Mouse (Mus musculus): ENCODE measurements around the gene Stab2. TPM values are rescaled to one million over a fixed set of nuclear protein-coding genes. Genes with fewer than 3 reads are reported as not detected.

Stab2 gene
- total and polyA plus RNA-seq, 3 experiments: 0.09 TPM; not detected in 2

DNA sequence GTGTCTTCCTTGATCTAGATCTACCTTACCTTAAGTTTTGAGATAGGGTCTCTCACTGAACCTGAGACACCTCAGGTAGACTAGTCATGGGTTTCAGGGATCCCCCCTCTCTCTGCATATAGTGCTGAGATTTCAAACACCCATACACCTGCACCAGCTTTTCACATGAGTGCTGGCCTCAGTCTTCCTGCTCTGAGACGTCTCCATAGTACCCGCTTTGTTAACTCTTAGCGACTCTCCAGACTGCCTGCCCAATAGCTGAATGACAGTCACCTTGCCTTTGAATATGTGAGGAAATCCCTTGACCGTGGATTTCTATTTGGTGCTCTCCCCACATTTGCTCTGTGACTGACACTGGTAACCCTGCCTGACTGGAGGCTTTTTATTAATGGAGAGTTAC, 213.6 kb downstream of the Stab2 start:
- dilution Hi-C loops (cut with MboI; ENCODE audit: extremely low pct_ligation_motif_present, extremely low pct_unique_long_range_greater_than_20kb, low sequenced_read_pairs): no loop called here

DNA sequence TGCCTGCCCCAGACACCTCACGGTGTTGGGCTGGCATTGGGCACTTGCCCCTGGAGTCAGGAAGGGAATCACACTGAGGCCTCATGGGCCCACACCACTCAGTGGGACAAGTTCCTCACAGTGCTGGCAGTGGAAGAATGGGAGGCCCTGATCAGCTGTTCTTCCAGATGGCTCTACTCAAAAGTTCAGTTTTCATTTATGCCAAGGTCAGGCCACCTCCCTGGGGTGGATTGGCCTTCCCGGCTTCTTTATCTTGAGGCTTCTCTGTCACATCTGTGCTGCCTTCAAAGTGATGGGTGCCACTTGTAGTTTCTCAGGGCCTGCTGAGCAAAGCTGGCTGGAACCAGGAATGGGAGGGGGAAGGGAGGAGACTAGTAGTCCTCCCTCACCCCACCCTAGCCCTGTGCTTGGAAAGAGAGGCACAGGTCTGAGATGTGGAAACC, 214.3 kb downstream of the Stab2 start:
- peaks cover 11% of the 10 kb centered on the region for H3K79me2 ChIP-seq (replicated peaks; ENCODE audit: control insufficient read depth, extremely low read depth, insufficient read depth, poor library complexity, severe bottlenecking)
- dilution Hi-C loops (cut with MboI; ENCODE audit: extremely low pct_ligation_motif_present, extremely low pct_unique_long_range_greater_than_20kb, low sequenced_read_pairs): no loop called here
- H3K9me3 ChIP-seq (replicated peaks; ENCODE audit: low read length): no peaks in the 10 kb centered on the region
- DNase-seq (ENCODE audit: extremely low read depth): no peak
- H3K36me3 ChIP-seq (replicated peaks in 1 of 2; ENCODE audit: control insufficient read depth in 1 of 2, insufficient read depth in 1 of 2, low read length in 1 of 2): peaks cover 4 to 35% of the 10 kb centered on the region in 2 experiments
- no peak overlapping the region for H3K4me3 ChIP-seq (replicated peaks in 1 of 3; ENCODE audit: low read depth in 2 of 3, low read length in 2 of 3, poor library complexity in 1 of 3)
- H3K27ac ChIP-seq (ENCODE audit: insufficient read depth, low read depth): no peak overlapping the region
- in situ Hi-C loops (cut with MboI; ENCODE audit: low pct_ligation_motif_present, low pct_unique_long_range_greater_than_20kb, low sequenced_read_pairs): no loop called here
- H3K9ac ChIP-seq (ENCODE audit: insufficient read depth, low read depth): no peak overlapping the region
- H3K27me3 ChIP-seq (replicated peaks): no peaks in the 10 kb centered on the region
- TF ChIP-seq NRF1 (IDR thresholded peaks at IDR 0.05; ENCODE audit: low read depth, low read length) (no peak), EP300 (IDR thresholded peaks at IDR 0.05; ENCODE audit: low read length) (no peak), ZMIZ1 (IDR thresholded peaks at IDR 0.05; ENCODE audit: low read depth, low read length) (no peak), ZNF384 (IDR thresholded peaks at IDR 0.05; ENCODE audit: low read depth, low read length) (no peak), IRF4 (IDR thresholded peaks at IDR 0.05; ENCODE audit: low read depth, low read length) (no peak), E2F4 (IDR thresholded peaks at IDR 0.05; ENCODE audit: insufficient replicate concordance, low read depth, low read length) (no peak), UBTF (IDR thresholded peaks at IDR 0.05; ENCODE audit: low read depth, low read length) (no peak), GABPA (IDR thresholded peaks at IDR 0.05; ENCODE audit: insufficient replicate concordance, low read depth, low read length) (no peak), ZKSCAN1 (IDR thresholded peaks at IDR 0.05; ENCODE audit: borderline replicate concordance, low read depth, low read length) (no peak), JUND (conservative IDR thresholded peaks at IDR 0.05; ENCODE audit: low read depth, low read length) (no peak), TBP (conservative IDR thresholded peaks at IDR 0.05; ENCODE audit: low read depth, low read length) (no peak), MYC (IDR thresholded peaks at IDR 0.05; ENCODE audit: low read depth, low read length) (no peak), SMC3 (IDR thresholded peaks at IDR 0.05; ENCODE audit: low read depth, low read length) (no peak), MAFK (IDR thresholded peaks at IDR 0.05; ENCODE audit: insufficient replicate concordance, low read length) (no peak), MXI1 (IDR thresholded peaks at IDR 0.05; ENCODE audit: low read depth, low read length) (no peak), RAD21 (IDR thresholded peaks at IDR 0.05; ENCODE audit: low read depth, low read length) (no peak)
- H3K4me2 ChIP-seq (ENCODE audit: insufficient read depth, low read depth, poor library complexity, severe bottlenecking): no peak overlapping the region
- H3K4me1 ChIP-seq (ENCODE audit: control insufficient read depth in 1 of 2, insufficient read depth in 2 of 2): peaks cover 8 to 35% of the 10 kb centered on the region in 2 experiments; a peak in 3 of 4 replicates

More for the DNA sequence above, 213.6 kb downstream of the Stab2 start:
- no peaks in the 10 kb centered on the region for H3K27me3 ChIP-seq (replicated peaks)
- peaks cover 11% of the 10 kb centered on the region for H3K79me2 ChIP-seq (replicated peaks; ENCODE audit: control insufficient read depth, extremely low read depth, insufficient read depth, poor library complexity, severe bottlenecking)
- H3K4me2 ChIP-seq (ENCODE audit: insufficient read depth, low read depth, poor library complexity, severe bottlenecking): no peak overlapping the region
- H3K9ac ChIP-seq (ENCODE audit: insufficient read depth, low read depth): no peak overlapping the region
- no peak overlapping the region for H3K27ac ChIP-seq (ENCODE audit: insufficient read depth, low read depth)
- H3K36me3 ChIP-seq (replicated peaks in 1 of 2; ENCODE audit: control insufficient read depth in 1 of 2, insufficient read depth in 1 of 2, low read length in 1 of 2): peaks cover 4 to 35% of the 10 kb centered on the region in 2 experiments
- in situ Hi-C loops (cut with MboI; ENCODE audit: low pct_ligation_motif_present, low pct_unique_long_range_greater_than_20kb, low sequenced_read_pairs): no loop called here
- DNase-seq (ENCODE audit: extremely low read depth): no peak
- no peaks in the 10 kb centered on the region for H3K9me3 ChIP-seq (replicated peaks; ENCODE audit: low read length)
- TF ChIP-seq RAD21 (IDR thresholded peaks at IDR 0.05; ENCODE audit: low read depth, low read length) (no peak), SMC3 (IDR thresholded peaks at IDR 0.05; ENCODE audit: low read depth, low read length) (no peak), NRF1 (IDR thresholded peaks at IDR 0.05; ENCODE audit: low read depth, low read length) (no peak), ELF1 (IDR thresholded peaks at IDR 0.05; ENCODE audit: low read depth, low read length) (no peak), GABPA (IDR thresholded peaks at IDR 0.05; ENCODE audit: insufficient replicate concordance, low read depth, low read length) (no peak), JUN (IDR thresholded peaks at IDR 0.05; ENCODE audit: insufficient read depth, low read depth, low read length) (no peak)
- H3K4me1 ChIP-seq (ENCODE audit: control insufficient read depth in 1 of 2, insufficient read depth in 2 of 2): peaks cover 8 to 35% of the 10 kb centered on the region in 2 experiments; a peak in 3 of 4 replicates
- no peak overlapping the region for H3K4me3 ChIP-seq (replicated peaks in 1 of 3; ENCODE audit: low read depth in 2 of 3, low read length in 2 of 3, poor library complexity in 1 of 3)
